Mouse (Mus musculus) CH12.LX (cell line): ENCODE measurements around the gene Marveld3. TPM values are rescaled to one million over a fixed set of nuclear protein-coding genes. Genes with fewer than 3 reads are reported as not detected.

Experiments
- DNase-seq: peaks from one replicate; pipeline ENCODE4 v3.0.0-alpha.2; 2013; ENCODE audit errors: extremely low read depth
- H3K27ac ChIP-seq: 2 replicates; pipeline ENCODE4 v1.5.1; 2012; ENCODE audit warnings: low read depth, mild to moderate bottlenecking, control low read depth, moderate library complexity; ENCODE audit not compliant: insufficient read depth
- H3K27me3 ChIP-seq: replicated peaks from 2 replicates; pipeline ENCODE3; 2012; ENCODE audit warnings: inconsistent platforms
- H3K36me3 ChIP-seq, 2 experiments: replicated peaks in 1 of 2; 2 replicates each; pipeline versions ENCODE3 to v1.6.1; 2012; ENCODE audit warnings: inconsistent platforms in 1 of 2, low read length in 1 of 2, mild to moderate bottlenecking in 1 of 2, mixed read lengths in 1 of 2, moderate library complexity in 1 of 2; ENCODE audit not compliant: control insufficient read depth in 1 of 2, insufficient read depth in 1 of 2
- H3K4me1 ChIP-seq, 2 experiments: 2 replicates each; pipeline ENCODE4 v1.6.1; 2012; ENCODE audit warnings: inconsistent platforms in 1 of 2, moderate library complexity in 1 of 2; ENCODE audit not compliant: insufficient read depth in 2 of 2, control insufficient read depth in 1 of 2
- H3K4me2 ChIP-seq: 2 replicates; pipeline ENCODE4 v1.6.1; 2012; ENCODE audit warnings: low read depth, mild to moderate bottlenecking, control low read depth; ENCODE audit not compliant: poor library complexity, insufficient read depth, severe bottlenecking
- H3K4me3 ChIP-seq, 3 experiments: fragments of 150-350 bp in 1 of 3; sonication (generic) in 1 of 3; replicated peaks in 1 of 3; 2 replicates each; pipeline versions ENCODE3 to v1.5.1; 2011 to 2012; ENCODE audit warnings: low read depth in 2 of 3, low read length in 2 of 3, mild to moderate bottlenecking in 2 of 3, moderate library complexity in 2 of 3, control low read depth in 1 of 3, improper control_type of control experiment in 1 of 3, inconsistent platforms in 1 of 3, mixed read lengths in 1 of 3; ENCODE audit not compliant: poor library complexity in 1 of 3
- H3K79me2 ChIP-seq: replicated peaks from 2 replicates; pipeline ENCODE4 v1.6.1; 2012; ENCODE audit warnings: mild to moderate bottlenecking, moderate library complexity; ENCODE audit not compliant: control insufficient read depth, poor library complexity, insufficient read depth, severe bottlenecking; ENCODE audit errors: extremely low read depth
- H3K9ac ChIP-seq: 2 replicates; pipeline ENCODE4 v1.6.1; 2012; ENCODE audit warnings: low read depth, mild to moderate bottlenecking, control low read depth, moderate library complexity; ENCODE audit not compliant: insufficient read depth
- H3K9me3 ChIP-seq: replicated peaks from 2 replicates; pipeline ENCODE3; 2012; ENCODE audit warnings: low read length, inconsistent platforms, mixed read lengths
- CHD1 ChIP-seq: IDR thresholded peaks from 2 replicates; pipeline ENCODE4 v1.6.1; 2012; ENCODE audit warnings: low read depth, low read length, improper control_type of control experiment, inconsistent platforms
- CHD2 ChIP-seq: IDR thresholded peaks from 2 replicates; pipeline ENCODE4 v1.6.1; 2011; ENCODE audit warnings: low read length, improper control_type of control experiment
- CTCF ChIP-seq, 2 experiments: IDR thresholded peaks in 1 of 2; conservative IDR thresholded peaks in 1 of 2; 2 replicates each; pipeline ENCODE4 v1.5.1; 2011 to 2012; ENCODE audit warnings: low read depth in 2 of 2, low read length in 2 of 2, improper control_type of control experiment in 1 of 2, inconsistent platforms in 1 of 2, mild to moderate bottlenecking in 1 of 2, moderate library complexity in 1 of 2
- ELF1 ChIP-seq: IDR thresholded peaks from 2 replicates; pipeline ENCODE4 v1.6.1; 2014; ENCODE audit warnings: low read depth, mild to moderate bottlenecking, inconsistent platforms, low read length, improper control_type of control experiment
- EP300 ChIP-seq: IDR thresholded peaks from 2 replicates; pipeline ENCODE4 v1.6.1; 2011; ENCODE audit warnings: low read length, improper control_type of control experiment
- ETS1 ChIP-seq: conservative IDR thresholded peaks from 2 replicates; pipeline ENCODE4 v1.6.1; 2012; ENCODE audit warnings: low read depth, mild to moderate bottlenecking, inconsistent platforms, low read length, improper control_type of control experiment, moderate library complexity
- GABPA ChIP-seq: IDR thresholded peaks from 2 replicates; pipeline ENCODE4 v1.6.1; 2012; ENCODE audit warnings: low read depth, low read length, improper control_type of control experiment, inconsistent platforms; ENCODE audit not compliant: insufficient replicate concordance
- HCFC1 ChIP-seq: IDR thresholded peaks from 2 replicates; pipeline ENCODE4 v1.6.1; 2012; ENCODE audit warnings: low read depth, mild to moderate bottlenecking, inconsistent platforms, low read length, improper control_type of control experiment
- IRF4 ChIP-seq: IDR thresholded peaks from 2 replicates; pipeline ENCODE4 v1.6.1; 2014; ENCODE audit warnings: low read depth, mild to moderate bottlenecking, inconsistent platforms, low read length, improper control_type of control experiment
- MAFK ChIP-seq: IDR thresholded peaks from 2 replicates; pipeline ENCODE4 v1.6.1; 2011; ENCODE audit warnings: low read length, improper control_type of control experiment; ENCODE audit not compliant: insufficient replicate concordance
- MEF2A ChIP-seq: IDR thresholded peaks from 2 replicates; pipeline ENCODE4 v1.6.1; 2014; ENCODE audit warnings: low read depth, mild to moderate bottlenecking, inconsistent platforms, low read length, improper control_type of control experiment, borderline replicate concordance
- NELFE ChIP-seq: IDR thresholded peaks from 2 replicates; pipeline ENCODE4 v1.6.1; 2011; ENCODE audit warnings: low read depth, low read length, improper control_type of control experiment
- POLR2A ChIP-seq: IDR thresholded peaks from 2 replicates; pipeline ENCODE4 v1.6.1; 2011; ENCODE audit warnings: low read depth, mild to moderate bottlenecking, improper control_type of control experiment, low read length
- TBP ChIP-seq: conservative IDR thresholded peaks from 2 replicates; pipeline ENCODE4 v1.6.1; 2011; ENCODE audit warnings: low read depth, low read length, improper control_type of control experiment
- TCF12 ChIP-seq: IDR thresholded peaks from 2 replicates; pipeline ENCODE4 v1.6.1; 2014; ENCODE audit warnings: low read depth, mild to moderate bottlenecking, inconsistent platforms, low read length, improper control_type of control experiment
- UBTF ChIP-seq: IDR thresholded peaks from 2 replicates; pipeline ENCODE4 v1.6.1; 2012; ENCODE audit warnings: low read depth, mild to moderate bottlenecking, inconsistent platforms, low read length, improper control_type of control experiment, moderate library complexity
- USF2 ChIP-seq: conservative IDR thresholded peaks from 2 replicates; pipeline ENCODE4 v1.6.1; 2011; ENCODE audit warnings: low read depth, low read length, improper control_type of control experiment
- ZC3H11A ChIP-seq: IDR thresholded peaks from 2 replicates; pipeline ENCODE4 v1.6.1; 2012; ENCODE audit warnings: low read depth, mild to moderate bottlenecking, inconsistent platforms, low read length, improper control_type of control experiment
- ZNF384 ChIP-seq: IDR thresholded peaks from 2 replicates; pipeline ENCODE4 v1.6.1; 2012; ENCODE audit warnings: low read depth, low read length, improper control_type of control experiment, inconsistent platforms
- dilution Hi-C: fragments of 300-500 bp; cut with MboI; formaldehyde crosslinking; loops from 2 replicates; pipeline ENCODE4 v1.14.3; 2020; ENCODE audit warnings: low sequenced_read_pairs; ENCODE audit not compliant: extremely low pct_unique_long_range_greater_than_20kb, extremely low pct_ligation_motif_present
- in situ Hi-C: fragments of 300-500 bp; cut with MboI; formaldehyde crosslinking; loops from 3 replicates; pipeline ENCODE4 v1.14.3; 2019; ENCODE audit warnings: low sequenced_read_pairs, low pct_ligation_motif_present, low pct_unique_long_range_greater_than_20kb, mixed read lengths
- polyA plus RNA-seq: library from polyadenylated mRNA; unstranded; fragments of >175 nt; gene quantifications from 2 replicates; pipeline ENCODE4 v1.2.1, GENCODE M21; 2012; ENCODE audit warnings: low read depth; ENCODE audit not compliant: insufficient read length
- total RNA-seq, 2 experiments: library from RNA; depleted of rRNA; stranded (reverse); fragments of 300-350 nt in 1 of 2; fragments of >200 nt in 1 of 2; gene quantifications; 2 replicates each; pipeline ENCODE4 v1.2.3; 2012 to 2014

The Marveld3 gene
- total and polyA plus RNA-seq, 3 experiments, result not detected

DNA sequence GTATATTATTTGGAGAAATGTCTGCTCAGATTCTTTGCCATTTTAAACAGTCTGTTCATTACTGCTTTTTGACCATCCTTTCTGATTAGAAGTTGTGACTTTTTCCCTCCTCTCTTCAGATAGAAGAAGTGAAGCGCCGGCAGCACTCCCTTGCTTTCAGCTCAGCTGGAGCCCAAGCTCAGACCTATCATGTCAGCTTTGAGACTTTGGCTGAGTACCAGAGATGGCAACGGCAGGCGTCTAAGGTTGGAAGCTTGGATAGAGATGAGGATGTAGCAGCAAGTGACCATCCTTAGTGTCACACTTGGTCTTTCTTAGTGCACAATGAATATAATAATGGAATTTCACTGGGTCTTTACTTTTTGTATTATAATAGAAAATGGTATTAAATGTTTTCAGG, 54.6 kb downstream of the Marveld3 start:
- Histone ChIP-seq H3K27me3 (no peaks in the 10 kb centered on the region), H3K4me1 (peaks cover 2 to 36% of the 10 kb centered on the region in 2 experiments; a peak in 2 of 4 replicates), H3K4me2 (no peak overlapping the region), H3K79me2 (no peaks in the 10 kb centered on the region), H3K9ac (no peak overlapping the region), H3K36me3 (peaks cover 13 to 64% of the 10 kb centered on the region in 2 experiments), H3K4me3 (no peak overlapping the region), H3K9me3 (no peaks in the 10 kb centered on the region), H3K27ac (no peak overlapping the region)
- in situ Hi-C loops, result no loop called here
- no peak for TF ChIP-seq CHD2
- no peak for TF ChIP-seq CHD1
- TF ChIP-seq CTCF (conservative IDR thresholded peaks at IDR 0.05 in 1 of 2, IDR thresholded peaks at IDR 0.05 in 1 of 2; ENCODE audit: low read depth in 2 of 2, low read length in 2 of 2), result no peak
- no peak for TF ChIP-seq GABPA
- no peak for TF ChIP-seq MAFK
- no peak for TF ChIP-seq POLR2A
- TF ChIP-seq ELF1, result no peak
- TF ChIP-seq EP300, result no peak
- no peak for TF ChIP-seq NELFE
- no peak for TF ChIP-seq ETS1
- TF ChIP-seq TCF12, result no peak
- no peak for TF ChIP-seq USF2
- no peak for TF ChIP-seq ZC3H11A
- TF ChIP-seq UBTF, result no peak
- TF ChIP-seq IRF4, result no peak
- TF ChIP-seq MEF2A, result no peak
- no peak for TF ChIP-seq ZNF384
- dilution Hi-C loops, result no loop called here
- no peak for DNase-seq

- Histone ChIP-seq H3K36me3 (peaks cover 11 to 60% of the 10 kb centered on the region in 2 experiments), H3K79me2 (no peaks in the 10 kb centered on the region)
- dilution Hi-C loops, result no loop called here
These were observed 55.1 kb downstream of the Marveld3 start for GRCm38 (mm10) chr8:109906907-109907306.

More at GRCm38 (mm10) chr8:109906907-109907306, 55.1 kb downstream of the Marveld3 start:
- no peak for DNase-seq
- H3K9me3 ChIP-seq, result no peaks in the 10 kb centered on the region
- peaks cover 2 to 41% of the 10 kb centered on the region in 2 experiments; a peak in 2 of 4 replicates for H3K4me1 ChIP-seq
- H3K9ac ChIP-seq, result no peak overlapping the region
- in situ Hi-C loops, result no loop called here
- TF ChIP-seq TBP (no peak), HCFC1 (no peak), CHD1 (no peak)
- no peak overlapping the region for H3K27ac ChIP-seq
- H3K4me3 ChIP-seq, result no peak overlapping the region
- H3K4me2 ChIP-seq, result no peak overlapping the region
- no peaks in the 10 kb centered on the region for H3K27me3 ChIP-seq
